Mouse (Mus musculus): ENCODE results near the gene Pole.

The Pole gene

GRCm38 (mm10) chr5:110344524-110344923, 58.4 kb downstream of the Pole start, which contains the start of gene Lrcol1:
Lrcol1 (plus strand) TSS chr5:110344730.
- no peak for DNase-seq (ENCODE audit: low spot score)

DNA sequence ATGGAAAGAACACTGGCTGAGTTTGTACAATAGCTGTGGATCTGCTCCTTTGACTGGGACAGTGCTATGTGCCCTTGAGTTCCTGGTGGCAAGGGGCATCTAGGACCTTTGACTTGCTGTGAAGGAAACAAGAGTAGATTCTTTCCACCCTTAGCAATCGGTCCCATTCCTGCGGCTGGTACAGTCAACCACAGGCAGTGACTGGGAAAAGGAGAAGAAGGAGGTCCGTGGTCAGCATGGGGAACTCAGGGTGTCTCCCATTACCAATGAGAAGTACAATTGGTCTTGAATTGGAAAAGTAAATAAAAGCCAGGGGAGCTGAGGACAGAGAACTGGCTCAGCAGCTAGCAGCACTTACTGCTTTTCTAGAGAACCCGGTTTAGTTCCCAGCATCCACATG, 59.4 kb downstream of the Pole start:
- no peak for DNase-seq (ENCODE audit: low spot score)

- DNase-seq (ENCODE audit: low spot score) = no peak
Measured at GRCm38 (mm10) chr5:110347006-110347405, 60.9 kb downstream of the Pole start.

DNA sequence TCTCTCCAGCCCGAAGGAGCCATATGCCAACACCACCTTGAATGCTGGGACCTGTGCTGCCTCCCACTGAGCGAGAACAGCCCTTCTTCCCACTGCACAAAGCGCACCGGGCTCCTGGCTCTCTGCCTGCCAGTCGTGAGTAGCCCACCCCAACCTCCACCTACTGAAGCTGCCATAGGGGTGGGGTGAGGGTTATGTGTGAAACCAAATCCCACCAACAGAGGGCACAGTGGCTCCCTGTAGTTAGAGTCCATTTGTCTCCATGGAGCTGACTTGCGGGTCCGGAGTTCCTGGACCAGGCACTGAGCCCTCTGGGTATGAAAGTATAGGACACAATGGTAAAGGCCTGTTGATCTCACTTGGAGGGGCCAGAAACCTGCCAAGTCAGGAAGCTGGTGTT, 68.6 kb downstream of the Pole start:
- DNase-seq (ENCODE audit: low spot score) = no peak

DNA sequence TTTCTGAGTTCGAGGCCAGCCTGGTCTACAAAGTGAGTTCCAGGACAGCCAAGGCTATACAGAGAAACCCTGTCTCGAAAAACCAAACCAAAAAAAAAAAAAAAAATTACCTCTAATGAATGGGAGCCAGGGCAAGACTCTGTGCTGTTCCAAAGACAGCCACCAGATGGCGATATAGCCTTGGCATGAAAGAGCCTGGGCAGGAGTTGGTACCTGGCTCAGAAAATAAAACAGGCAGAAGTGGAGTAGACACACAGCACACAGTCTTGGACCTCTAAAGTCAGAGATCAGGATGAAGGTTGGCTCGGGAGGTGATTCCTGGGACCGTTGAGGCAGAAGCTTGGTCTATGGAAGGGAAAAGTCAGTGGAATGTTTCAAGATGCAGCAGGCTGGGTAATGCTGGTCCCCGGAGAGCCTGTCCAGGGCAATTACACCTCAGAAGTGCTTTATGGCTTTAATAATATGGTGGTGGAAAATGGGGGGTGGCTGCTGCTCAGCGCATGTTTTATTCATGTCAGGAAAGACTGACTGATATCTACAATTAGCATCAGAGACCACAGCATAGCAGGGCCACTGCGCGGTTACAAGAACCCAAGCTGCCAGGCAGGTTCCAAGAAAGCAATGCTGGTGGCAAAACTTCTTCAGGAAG, 71.5 kb downstream of the Pole start:
- DNase-seq (ENCODE audit: low spot score) = peak; percentile 78

DNA sequence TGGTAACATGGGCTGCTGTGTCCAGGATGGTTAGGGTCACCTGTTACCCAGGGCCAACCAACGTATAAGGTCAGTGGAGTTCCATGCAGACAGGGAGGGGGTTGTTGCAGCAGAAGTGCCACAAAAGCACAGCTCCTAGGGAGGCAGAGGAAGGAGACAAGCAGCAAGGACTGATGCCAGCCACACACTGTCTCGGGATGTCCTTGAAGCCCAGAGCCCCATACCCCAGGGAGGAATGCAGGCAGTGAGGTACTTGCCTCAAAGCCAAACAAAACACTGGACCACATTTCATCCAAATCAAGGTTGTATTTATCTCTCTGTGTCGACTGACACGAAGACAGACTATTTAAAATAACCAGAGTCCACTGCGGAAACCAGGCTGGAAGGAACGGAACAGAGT, 75.4 kb downstream of the Pole start:
- DNase-seq (ENCODE audit: low spot score) = no peak

DNA sequence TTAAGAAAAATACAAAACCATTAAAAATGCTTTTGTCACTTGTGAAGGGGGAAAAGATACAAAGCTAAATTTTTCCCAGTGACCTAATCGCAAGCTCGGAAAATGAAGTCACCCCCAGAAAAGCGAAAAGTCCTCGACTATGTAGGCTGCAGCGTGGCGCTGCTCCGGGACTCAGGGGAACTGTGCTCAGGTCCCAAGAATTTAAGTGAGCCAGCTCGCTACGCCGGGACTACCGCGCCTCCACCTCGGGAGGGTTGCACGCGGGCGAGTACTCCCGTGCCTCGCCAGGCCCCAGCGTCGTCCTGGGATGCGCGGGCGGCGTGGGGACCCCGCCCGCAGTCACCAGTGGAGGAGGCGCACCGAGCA, 76.7 kb downstream of the Pole start:
- DNase-seq (ENCODE audit: low spot score) = no peak

DNA sequence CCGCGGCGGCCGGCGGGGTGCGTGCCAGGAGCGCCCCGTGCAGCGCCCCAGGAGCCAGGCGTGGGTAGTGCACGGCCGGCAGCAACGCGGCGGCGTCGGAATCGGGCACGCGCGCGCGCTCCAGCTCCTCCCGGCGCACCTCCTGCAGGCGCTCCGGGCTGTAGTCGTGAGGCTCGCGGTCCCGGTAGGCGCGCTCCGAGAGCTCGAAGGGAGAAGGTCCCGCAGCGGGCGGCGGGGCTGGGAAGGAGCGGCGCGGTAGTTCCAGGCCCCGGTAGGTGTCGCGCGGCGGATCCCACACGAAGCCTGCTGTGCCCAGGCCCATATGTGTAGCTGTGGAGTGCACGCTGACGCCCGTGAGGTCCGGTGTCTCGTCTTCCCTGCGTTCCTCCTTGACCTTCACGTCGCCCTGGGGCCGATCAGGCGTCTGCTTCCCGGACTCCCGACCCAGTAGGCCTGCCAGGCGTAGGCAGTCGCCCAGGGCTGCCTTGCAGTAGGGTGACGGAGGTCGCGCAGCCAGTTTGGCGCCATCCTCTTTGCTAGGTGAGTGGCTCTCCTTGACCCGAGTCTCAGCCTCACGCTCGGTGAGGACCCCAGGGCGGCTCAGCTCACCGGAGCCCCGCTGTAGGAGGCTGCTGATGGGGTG, 77.2 kb downstream of the Pole start:
- peak; percentile 32 for DNase-seq (ENCODE audit: low spot score)

DNA sequence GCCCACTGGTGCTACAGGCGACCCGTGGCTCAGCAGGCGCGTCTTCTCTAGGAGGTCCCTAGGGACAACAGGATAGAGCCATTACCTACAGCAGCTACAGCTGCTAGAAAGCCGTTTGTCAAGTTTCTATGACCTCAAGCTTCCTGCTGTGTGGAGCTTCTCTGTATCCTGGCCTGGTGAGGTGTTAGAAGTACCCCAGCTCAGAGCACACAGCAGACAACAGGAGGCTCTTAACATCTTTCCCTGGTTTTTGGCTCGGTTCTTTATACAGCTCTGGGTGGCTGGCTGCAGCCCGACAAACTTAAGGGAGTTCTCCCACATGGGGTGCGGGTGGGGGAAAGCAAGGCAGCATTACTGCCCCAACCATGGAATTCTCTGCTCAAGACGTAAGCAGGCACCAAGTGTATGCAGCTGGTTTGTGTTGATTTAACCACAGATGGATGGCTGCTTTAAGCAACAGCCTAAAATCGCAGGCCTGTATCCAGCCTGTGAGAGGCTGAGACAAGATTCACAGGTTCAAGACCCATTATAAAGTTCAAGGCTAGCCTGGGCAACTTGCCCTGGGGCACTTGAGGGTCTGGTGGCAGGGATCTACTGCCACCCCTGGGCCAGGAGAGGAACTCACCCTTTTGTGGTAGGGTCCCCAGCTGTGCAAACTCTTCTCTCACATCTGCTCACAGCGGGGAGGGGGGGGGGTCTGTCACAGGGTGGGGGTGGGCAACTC, 77.9 kb downstream of the Pole start:
- DNase-seq (ENCODE audit: low spot score) = no peak

DNA sequence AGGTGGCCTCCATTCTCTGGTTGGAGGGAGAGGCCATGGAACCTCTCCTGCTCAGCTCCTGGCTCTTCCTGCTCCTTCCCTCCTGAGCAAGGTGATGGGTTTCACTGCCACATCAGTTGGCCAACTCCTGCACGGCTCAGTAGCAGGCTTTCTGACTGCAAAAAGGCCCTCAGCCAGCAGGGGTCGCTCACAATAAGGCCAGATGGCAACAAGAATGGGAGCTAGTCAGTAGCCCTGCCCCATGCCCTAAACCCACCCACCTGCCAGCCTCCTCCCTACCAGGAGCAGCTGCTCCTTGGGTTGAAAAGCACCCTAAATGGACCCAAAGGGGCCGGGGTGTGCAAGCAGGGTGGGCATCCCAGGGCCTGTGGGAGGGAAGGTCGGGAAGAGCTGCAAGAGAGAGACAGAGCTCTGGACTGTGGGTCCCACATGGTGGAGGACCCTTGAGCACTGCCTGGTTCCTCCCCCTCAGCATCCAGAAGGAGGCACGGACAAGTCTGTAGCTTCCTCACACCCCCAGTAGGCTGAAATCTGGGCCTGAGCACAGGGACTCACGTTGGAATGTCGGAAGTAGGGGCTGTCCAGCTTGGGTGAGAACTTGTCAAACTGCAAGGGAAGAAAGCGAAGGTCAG, 90.8 kb downstream of the Pole start:
- peak; percentile 44 for DNase-seq (ENCODE audit: low spot score)

- DNase-seq (ENCODE audit: low spot score) = no peak
Measured at GRCm38 (mm10) chr5:110378181-110378583, 92.1 kb downstream of the Pole start.

DNA sequence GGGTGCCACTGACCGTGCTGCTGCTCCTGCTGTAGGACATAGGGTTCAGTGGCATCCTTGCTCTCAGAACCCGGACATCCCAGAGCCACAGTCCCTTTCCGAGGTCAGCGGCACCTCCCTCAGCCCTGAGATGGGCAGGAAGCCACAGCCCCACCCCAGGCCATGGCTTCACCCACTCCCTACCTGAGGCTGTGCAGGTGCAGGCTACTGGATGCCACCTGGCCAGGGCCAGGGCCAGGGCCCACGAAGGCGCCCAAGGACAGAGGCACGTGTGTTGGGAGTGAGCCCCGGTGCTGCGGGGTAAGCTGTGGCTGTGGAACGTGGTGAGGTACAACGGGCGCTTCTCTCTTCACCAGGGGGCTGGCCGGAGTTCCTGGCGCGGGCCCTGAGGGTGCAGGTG, 93.0 kb downstream of the Pole start:
- DNase-seq (ENCODE audit: low spot score) = no peak

DNA sequence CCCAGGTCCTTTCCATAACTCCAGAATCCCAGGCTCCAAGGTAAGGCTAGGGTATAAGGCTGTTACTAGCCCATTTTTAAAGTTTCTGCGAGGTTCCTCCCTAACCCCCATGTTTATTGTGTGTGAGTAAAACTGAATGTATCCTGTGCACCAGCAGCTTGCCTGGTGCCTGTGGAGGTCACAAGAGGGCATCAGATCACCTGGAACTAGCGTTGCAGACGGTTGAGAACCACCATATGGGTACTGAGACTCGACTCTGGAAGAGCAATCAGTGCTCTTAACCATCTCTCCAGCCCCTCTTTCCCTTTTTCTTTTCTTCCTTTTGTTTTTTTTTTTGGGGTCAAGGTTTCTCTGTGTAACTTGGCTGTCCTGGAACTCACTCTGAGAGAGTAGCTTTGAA, 93.7 kb downstream of the Pole start:
- no peak for DNase-seq (ENCODE audit: low spot score)

- no peak for DNase-seq (ENCODE audit: low spot score)
Measured at GRCm38 (mm10) chr5:110384491-110384890, 98.4 kb downstream of the Pole start.

DNA sequence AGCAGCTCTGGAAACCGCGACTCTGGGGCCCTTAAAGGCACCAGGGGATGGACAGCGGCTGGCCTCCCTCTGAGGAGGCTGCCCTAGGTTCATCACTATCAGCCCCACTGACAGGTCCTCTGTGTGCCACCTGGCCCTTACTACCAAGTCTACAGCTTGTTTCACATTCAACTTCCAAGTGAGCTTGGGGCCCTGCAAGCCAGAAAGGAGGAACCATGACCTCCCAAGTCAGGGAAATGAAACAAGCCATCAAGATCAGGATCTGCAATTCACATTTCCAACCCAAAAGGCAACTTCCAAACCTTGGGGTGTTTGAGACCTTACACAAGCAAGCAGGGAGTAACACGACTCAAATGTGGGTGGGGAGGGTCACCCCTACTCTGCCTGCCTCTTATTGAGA, 99.2 kb downstream of the Pole start:
- no peak for DNase-seq (ENCODE audit: low spot score)

- DNase-seq (ENCODE audit: low spot score) = no peak
Measured at GRCm38 (mm10) chr5:110386371-110387330, 100.5 kb downstream of the Pole start.
